ENCODE assay signal across 14 mouse cellular contexts in the genomic region with DNA sequence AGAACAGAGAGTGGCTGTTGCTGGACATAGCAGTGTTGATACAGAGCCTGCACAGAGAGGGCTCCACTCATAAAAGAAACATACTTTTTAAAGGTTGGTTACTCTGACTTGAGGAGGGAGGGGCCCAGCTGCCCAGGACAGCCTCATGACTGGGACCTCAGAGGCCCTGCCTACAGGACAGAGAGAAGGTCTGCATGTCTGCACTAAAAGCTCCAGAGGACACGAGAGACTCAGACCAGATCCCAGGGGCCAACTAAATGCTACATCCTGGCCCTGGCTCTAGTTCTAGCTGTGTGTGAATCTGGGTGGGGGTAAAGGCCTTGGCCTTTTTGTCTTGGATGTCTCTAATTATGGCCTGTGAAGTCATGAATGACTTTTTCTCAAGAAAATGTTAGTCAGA.
DNase-seq lines count a peak whose midpoint lies in the region; ATAC-seq lines count a peak whose summit lies in the region.
"Had no signal": no experiment of that assay in that cellular context is flagged by ENCODE, and none has a peak within 500 bp of the region (broad histone marks: within the 10 kb centered on the region; RNA-seq: fewer than 3 reads in every experiment).

No protein-coding gene starts in this region.

- peaks cover 4% of the 10 kb centered on the region for H3K36me3 ChIP-seq in heart, embryonic 13.5 days
- H3K36me3 ChIP-seq in neural tube, embryonic 12.5 days: no peaks in the 10 kb centered on the region
- H3K36me3 ChIP-seq: forebrain, embryonic 15.5 days had no signal

- no peak for ATAC-seq in heart, embryonic 13.5 days (ENCODE audit: extremely low read depth, insufficient number of reproducible peaks, low FRiP score, low TSS enrichment)
- ATAC-seq in neural tube, embryonic 12.5 days (ENCODE audit: low FRiP score, low read depth): no peak
- ATAC-seq: forebrain, embryonic 15.5 days had no signal

- H3K9ac ChIP-seq in heart, embryonic 13.5 days: peak overlapping the region; percentile 67
- H3K9ac ChIP-seq in neural tube, embryonic 12.5 days: no peak overlapping the region
- H3K9ac ChIP-seq: forebrain, embryonic 15.5 days had no signal

- H3K4me3 ChIP-seq in heart, embryonic 13.5 days: no peak overlapping the region
- no peak overlapping the region for H3K4me3 ChIP-seq in neural tube, embryonic 12.5 days
- H3K4me3 ChIP-seq: forebrain, embryonic 15.5 days; megakaryocyte, embryonic 14.5 days had no signal

- H3K27me3 ChIP-seq in heart, embryonic 13.5 days (replicated peaks): no peaks in the 10 kb centered on the region
- H3K27me3 ChIP-seq in neural tube, embryonic 12.5 days (replicated peaks): no peaks in the 10 kb centered on the region
- H3K27me3 ChIP-seq: forebrain, embryonic 15.5 days; megakaryocyte, embryonic 14.5 days had no signal

- no peak overlapping the region for H3K4me2 ChIP-seq in heart, embryonic 13.5 days
- no peak overlapping the region for H3K4me2 ChIP-seq in neural tube, embryonic 12.5 days (replicated peaks)
- H3K4me2 ChIP-seq: forebrain, embryonic 15.5 days had no signal

- peaks cover 99% of the 10 kb centered on the region for H3K4me1 ChIP-seq in heart, embryonic 13.5 days
- H3K4me1 ChIP-seq in neural tube, embryonic 12.5 days: peaks cover 64% of the 10 kb centered on the region

- 38% methylated on average over 1 of the region's 1 CpGs for WGBS in heart, embryonic 13.5 days
- 34% methylated on average over 1 of the region's 1 CpGs for WGBS in neural tube, embryonic 12.5 days

- peak overlapping the region; percentile 97 for H3K27ac ChIP-seq in heart, embryonic 13.5 days (replicated peaks)
- peak overlapping the region; percentile 20; the same call in 1 of the 2 replicates for H3K27ac ChIP-seq in neural tube, embryonic 12.5 days
- H3K27ac ChIP-seq: forebrain, embryonic 15.5 days had no signal

- peak; percentile 56 to 72 for DNase-seq in adrenal gland, adult (ENCODE audit: inconsistent age in 2 of 2, low spot score in 1 of 2)
- DNase-seq in adrenal gland, postnatal 4 days (ENCODE audit: low spot score in 2 of 2): no peak
- no peak for DNase-seq in heart, adult 18-20 months
- no peak for DNase-seq in neural tube, embryonic 10.5 days (ENCODE audit: extremely low spot score, low spot score)
- DNase-seq in frontal cortex, postnatal 14 days (ENCODE audit: low spot score in 2 of 2): no peak
- DNase-seq in right cerebral cortex, postnatal 4 days: no peak
- DNase-seq: cerebellum, adult 9-10 months; kidney, postnatal 14 days; layer of hippocampus, postnatal 36 days; thymus, adult 18-20 months had no signal

- H3K9me3 ChIP-seq in heart, embryonic 13.5 days: no peaks in the 10 kb centered on the region
- H3K9me3 ChIP-seq in neural tube, embryonic 12.5 days: no peaks in the 10 kb centered on the region
- H3K9me3 ChIP-seq: forebrain, embryonic 15.5 days; megakaryocyte, embryonic 14.5 days had no signal

Comparison
In these comparisons a context has a peak if more than half of its experiments do, and no peak if none do; other contexts are left out.
1. DNase-seq: peak in adrenal gland, adult (2 of 2); none in adrenal gland, postnatal 4 days (0 of 2), heart, adult 18-20 months (0 of 2), neural tube, embryonic 10.5 days (single experiment), frontal cortex, postnatal 14 days (0 of 2) and right cerebral cortex, postnatal 4 days (single experiment).